Mouse (Mus musculus) midbrain, embryonic 15.5 days (tissue): ENCODE results near the gene Piezo1. TPM values are rescaled to one million over a fixed set of nuclear protein-coding genes. Genes with fewer than 3 reads are reported as not detected.

Source experiments
- ATAC-seq: fragments of 200-750 bp; cut with Nextera tagmentation; replicated peaks from 2 replicates; pipeline ENCODE4 v1.8.0; 2017; ENCODE audit warnings: moderate TSS enrichment
- H3K27ac ChIP-seq: fragments of 300-500 bp; sonication (generic); 2 replicates; pipeline ENCODE4 v1.5.1; 2015; ENCODE audit warnings: mild to moderate bottlenecking, inconsistent platforms
- H3K27me3 ChIP-seq: fragments of 300-500 bp; sonication (generic); replicated peaks from 2 replicates; pipeline ENCODE4 v1.6.1; 2015; ENCODE audit warnings: inconsistent platforms
- H3K36me3 ChIP-seq: fragments of 300-500 bp; sonication (generic); replicated peaks from 2 replicates; pipeline ENCODE4 v1.6.1; 2015; ENCODE audit warnings: inconsistent platforms
- H3K4me1 ChIP-seq: fragments of 300-500 bp; sonication (generic); 2 replicates; pipeline ENCODE4 v1.6.1; 2015; ENCODE audit warnings: inconsistent platforms
- H3K4me2 ChIP-seq: fragments of 300-500 bp; sonication (generic); 2 replicates; pipeline ENCODE4 v1.6.1; 2015; ENCODE audit warnings: inconsistent platforms, mild to moderate bottlenecking, moderate library complexity
- H3K4me3 ChIP-seq: fragments of 300-500 bp; sonication (generic); 2 replicates; pipeline ENCODE4 v1.5.1; 2015; ENCODE audit warnings: mild to moderate bottlenecking, inconsistent platforms
- H3K9ac ChIP-seq: fragments of 300-500 bp; sonication (generic); 2 replicates; pipeline ENCODE4 v1.6.1; 2015; ENCODE audit warnings: mild to moderate bottlenecking, inconsistent platforms
- H3K9me3 ChIP-seq: fragments of 300-500 bp; sonication (generic); 2 replicates; pipeline ENCODE4 v1.6.1; 2016; ENCODE audit warnings: inconsistent platforms
- WGBS: fragments of 180-500 bp; shearing (Covaris S2); methylation state at CpG from one replicate; pipeline ENCODE4 v1.1.7; 2015; ENCODE audit warnings: mixed read lengths; 5-methylcytosine and 5-hydroxymethylcytosine counted together
- polyA plus RNA-seq: library from polyadenylated mRNA; unstranded; fragments of >200 nt; fragmentation: Nextera tagmentation; extraction: Ambion mirVana; gene quantifications from 2 replicates; pipeline ENCODE4 v1.2.1, GENCODE M21; 2015

The Piezo1 gene
- polyA plus RNA-seq, 1 experiment from 2014 or later: 2.7 TPM

- Histone ChIP-seq H3K9me3 (no peaks in the 10 kb centered on the region), H3K4me2 (no peak overlapping the region), H3K27ac (no peak overlapping the region), H3K9ac (no peak overlapping the region), H3K27me3 (peaks cover 10% of the 10 kb centered on the region), H3K36me3 (no peaks in the 10 kb centered on the region), H3K4me3 (no peak overlapping the region), H3K4me1 (no peaks in the 10 kb centered on the region)
- no peak for ATAC-seq
- 86% methylated on average over 6 of the region's 6 CpGs for WGBS
Measured at GRCm38 (mm10) chr8:122454409-122454808, 96.7 kb downstream of the Piezo1 start.

- no peaks in the 10 kb centered on the region for H3K4me1 ChIP-seq
- no peak for ATAC-seq
- H3K9me3 ChIP-seq: no peaks in the 10 kb centered on the region
- H3K27me3 ChIP-seq: no peaks in the 10 kb centered on the region
- no peak overlapping the region for H3K9ac ChIP-seq
- H3K27ac ChIP-seq: no peak overlapping the region
- no peak overlapping the region for H3K4me2 ChIP-seq
- H3K36me3 ChIP-seq: no peaks in the 10 kb centered on the region
- H3K4me3 ChIP-seq: no peak overlapping the region
- WGBS: 86% methylated on average over 10 of the region's 10 CpGs
Measured at GRCm38 (mm10) chr8:122452154-122452553, 99.0 kb downstream of the Piezo1 start.

DNA sequence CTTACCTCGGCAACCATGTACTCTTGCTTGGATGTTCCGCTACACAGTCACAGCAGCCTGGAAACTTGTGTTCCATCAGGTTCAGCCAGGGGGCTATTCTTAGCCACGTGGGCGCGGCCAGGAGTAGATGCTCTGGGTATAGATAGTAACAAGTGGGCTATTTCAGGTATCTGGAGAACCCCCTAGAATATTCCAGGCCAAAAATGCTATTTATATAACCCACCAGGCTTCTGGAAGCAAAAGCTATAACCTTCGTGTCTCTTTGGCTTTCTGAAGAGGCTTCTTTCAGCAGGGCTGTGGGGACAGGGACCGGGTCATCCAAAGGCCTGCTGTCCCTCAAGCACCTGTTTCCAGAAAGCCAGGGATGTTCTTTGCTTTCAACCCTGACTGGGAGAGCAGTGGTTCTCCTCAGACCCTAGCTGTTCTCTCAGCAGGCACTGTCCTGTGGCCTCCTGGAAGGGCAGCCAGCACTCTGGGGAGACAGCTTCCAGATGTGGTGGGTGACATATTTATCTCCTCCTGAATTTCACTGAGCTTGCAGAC is 99.9 kb downstream of the Piezo1 start:
- no peak overlapping the region for H3K27ac ChIP-seq
- no peaks in the 10 kb centered on the region for H3K4me1 ChIP-seq
- H3K4me3 ChIP-seq: no peak overlapping the region
- no peak overlapping the region for H3K9ac ChIP-seq
- no peaks in the 10 kb centered on the region for H3K27me3 ChIP-seq
- 83% methylated on average over 7 of the region's 7 CpGs for whole genome bisulfite sequencing
- no peaks in the 10 kb centered on the region for H3K9me3 ChIP-seq
- no peak for ATAC-seq
- no peaks in the 10 kb centered on the region for H3K36me3 ChIP-seq
- no peak overlapping the region for H3K4me2 ChIP-seq

GRCm38 (mm10) chr8:122445203-122445602 is 105.9 kb downstream of the Piezo1 start:
- Histone ChIP-seq H3K4me2 (peak overlapping the region; percentile 72), H3K27ac (peak overlapping the region; percentile 98; the same call in 1 of the 2 replicates), H3K4me3 (peak overlapping the region; percentile 78; the same call in 1 of the 2 replicates), H3K9ac (no peak overlapping the region), H3K9me3 (no peaks in the 10 kb centered on the region), H3K4me1 (peaks cover 30% of the 10 kb centered on the region), H3K27me3 (no peaks in the 10 kb centered on the region), H3K36me3 (no peaks in the 10 kb centered on the region)
- WGBS: 69% methylated on average over 3 of the region's 3 CpGs
- ATAC-seq: no peak

DNA sequence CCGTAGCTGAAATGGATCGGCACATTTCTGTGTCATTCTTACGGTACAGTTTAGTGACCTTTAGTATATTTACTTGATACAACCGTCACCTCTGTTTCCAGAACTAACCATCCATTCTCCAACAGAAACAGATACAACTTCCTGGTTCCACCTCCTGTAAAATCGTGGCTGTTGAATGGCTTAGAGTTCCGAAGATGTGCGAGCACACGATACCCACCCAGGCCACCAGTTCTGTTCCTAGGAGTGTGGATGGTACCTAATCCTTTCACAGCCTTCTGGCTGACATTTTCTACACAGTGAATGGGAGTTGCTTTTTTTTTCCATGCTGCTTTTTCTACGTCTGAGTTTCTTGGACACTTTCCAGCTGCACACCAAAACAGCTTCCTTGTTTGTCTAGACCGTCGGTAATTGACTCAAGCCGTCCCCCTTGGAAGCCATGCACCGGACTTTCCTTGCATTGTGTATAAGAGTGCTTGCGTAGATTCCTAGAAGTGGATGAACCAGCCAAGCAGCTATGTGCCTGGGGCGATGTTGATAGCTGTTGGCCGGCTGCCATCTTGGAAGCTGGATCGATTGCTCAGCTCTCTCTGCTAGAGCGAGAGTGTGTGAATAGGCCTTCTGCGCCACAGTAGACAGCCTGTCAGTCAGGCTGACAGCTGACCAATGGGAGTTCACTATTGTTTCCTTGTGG is 106.9 kb downstream of the Piezo1 start:
- H3K4me3 ChIP-seq: peak overlapping the region; percentile 78

GRCm38 (mm10) chr8:122443262-122444006 is 107.7 kb downstream of the Piezo1 start, which contains the start of gene Mvd:
TSS of gene Mvd (minus strand) at chr8:122443422.
- under 1% methylated on average over 47 of the region's 47 CpGs for WGBS
- H3K4me3 ChIP-seq: peak within 1 kb of the TSS; percentile 78
- no peaks in the 10 kb centered on the region for H3K9me3 ChIP-seq
- ATAC-seq: peak; percentile 98
- peak within 1 kb of the TSS; percentile 98 for H3K27ac ChIP-seq
- H3K36me3 ChIP-seq: no peaks in the 10 kb centered on the region; the same call in 1 of the 2 replicates
- H3K4me2 ChIP-seq: peak within 1 kb of the TSS; percentile 92
- peak within 1 kb of the TSS; percentile 94 for H3K9ac ChIP-seq
- H3K27me3 ChIP-seq: no peaks in the 10 kb centered on the region
- H3K4me1 ChIP-seq: peaks cover 30% of the 10 kb centered on the region

More for the DNA sequence above, 106.9 kb downstream of the Piezo1 start:
- Histone ChIP-seq H3K4me1 (peaks cover 30% of the 10 kb centered on the region), H3K9ac (peak overlapping the region; percentile 94), H3K36me3 (no peaks in the 10 kb centered on the region; the same call in 1 of the 2 replicates), H3K9me3 (no peaks in the 10 kb centered on the region), H3K4me2 (peak overlapping the region; percentile 72), H3K27ac (peak overlapping the region; percentile 98), H3K27me3 (no peaks in the 10 kb centered on the region)
- ATAC-seq: peak; percentile 25; the same call in 1 of the 2 replicates
- WGBS: 9% methylated on average over 19 of the region's 19 CpGs

DNA sequence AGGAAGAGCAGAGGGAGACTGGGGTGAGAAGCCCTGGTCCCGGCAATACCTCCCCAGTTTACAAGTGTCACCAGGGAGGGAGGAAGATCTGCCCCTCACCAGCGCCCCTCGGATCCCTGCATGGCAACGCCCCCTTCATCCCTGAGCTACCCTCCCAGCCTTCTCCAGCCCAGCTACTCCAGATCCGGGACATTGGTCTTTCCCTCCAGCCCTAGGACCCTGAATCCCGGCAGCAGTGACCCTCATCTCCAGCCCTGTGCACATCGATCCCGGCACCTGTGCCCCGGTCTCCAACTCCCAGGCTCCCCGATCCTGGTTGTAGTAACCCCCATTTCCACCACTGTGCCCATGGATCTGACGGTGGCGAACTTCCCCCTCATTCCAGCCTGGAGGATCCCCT is 108.3 kb downstream of the Piezo1 start:
- peak overlapping the region; percentile 78 for H3K4me3 ChIP-seq
- H3K27ac ChIP-seq: peak overlapping the region; percentile 87
- H3K9me3 ChIP-seq: no peaks in the 10 kb centered on the region
- H3K4me2 ChIP-seq: peak overlapping the region; percentile 92
- peak overlapping the region; percentile 79 for H3K9ac ChIP-seq
- peaks cover 30% of the 10 kb centered on the region for H3K4me1 ChIP-seq
- WGBS: under 1% methylated on average over 12 of the region's 12 CpGs
- ATAC-seq: peak; percentile 25
- H3K27me3 ChIP-seq: no peaks in the 10 kb centered on the region
- peaks cover 5% of the 10 kb centered on the region; the same call in 1 of the 2 replicates for H3K36me3 ChIP-seq

DNA sequence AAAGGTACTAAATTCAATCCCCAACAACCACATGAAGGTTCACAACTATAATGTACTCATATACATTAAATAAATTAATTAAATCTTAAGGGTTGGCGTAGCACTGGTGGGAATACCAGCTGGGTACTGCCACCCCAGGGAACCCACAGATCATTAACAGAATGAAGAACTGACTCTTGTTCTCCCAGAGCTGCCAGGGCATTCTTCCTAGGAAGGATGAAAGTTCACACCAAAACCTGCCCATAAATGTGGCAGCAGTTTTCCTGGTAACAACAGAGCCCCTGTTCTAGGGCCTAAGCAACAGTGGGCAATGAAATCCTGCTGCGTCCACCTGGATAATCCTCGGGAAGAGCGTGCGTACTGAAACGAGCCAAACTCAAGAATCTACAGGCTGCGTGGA is 108.8 kb downstream of the Piezo1 start:
- H3K36me3 ChIP-seq: peaks cover 7% of the 10 kb centered on the region; the same call in 1 of the 2 replicates
- H3K27me3 ChIP-seq: no peaks in the 10 kb centered on the region
- H3K9me3 ChIP-seq: no peaks in the 10 kb centered on the region
- ATAC-seq: no peak
- peak overlapping the region; percentile 87 for H3K27ac ChIP-seq
- H3K9ac ChIP-seq: peak overlapping the region; percentile 79
- WGBS: 12% methylated on average over 7 of the region's 7 CpGs
- H3K4me1 ChIP-seq: peaks cover 30% of the 10 kb centered on the region
- peak overlapping the region; percentile 78 for H3K4me3 ChIP-seq
- H3K4me2 ChIP-seq: peak overlapping the region; percentile 92

DNA sequence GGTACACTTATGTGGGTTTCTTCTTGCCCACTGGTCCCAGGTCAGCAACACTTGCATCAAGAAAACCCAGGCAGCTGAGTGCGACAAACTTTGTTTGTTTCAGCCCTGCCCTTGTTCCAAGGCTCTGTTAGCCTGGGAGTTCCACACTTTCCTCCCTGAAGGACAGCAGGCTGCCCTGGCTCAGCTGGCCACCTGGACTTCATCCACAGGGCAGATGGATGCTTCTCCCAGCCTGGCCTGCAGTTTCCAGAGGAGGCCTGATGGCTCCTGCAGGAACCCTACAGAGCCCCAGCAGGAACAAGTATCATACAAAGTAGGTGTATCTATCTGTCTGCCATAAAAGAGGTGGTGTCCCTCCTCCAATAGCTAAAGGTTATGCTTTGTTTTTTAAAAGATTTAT is 109.8 kb downstream of the Piezo1 start:
- ATAC-seq: no peak
- Histone ChIP-seq H3K9ac (no peak overlapping the region), H3K9me3 (no peaks in the 10 kb centered on the region), H3K4me1 (peaks cover 30% of the 10 kb centered on the region), H3K4me3 (no peak overlapping the region), H3K27ac (no peak overlapping the region), H3K27me3 (no peaks in the 10 kb centered on the region), H3K36me3 (peaks cover 12% of the 10 kb centered on the region; the same call in 1 of the 2 replicates), H3K4me2 (no peak overlapping the region)
- WGBS: 95% methylated on average over 1 of the region's 1 CpGs

DNA sequence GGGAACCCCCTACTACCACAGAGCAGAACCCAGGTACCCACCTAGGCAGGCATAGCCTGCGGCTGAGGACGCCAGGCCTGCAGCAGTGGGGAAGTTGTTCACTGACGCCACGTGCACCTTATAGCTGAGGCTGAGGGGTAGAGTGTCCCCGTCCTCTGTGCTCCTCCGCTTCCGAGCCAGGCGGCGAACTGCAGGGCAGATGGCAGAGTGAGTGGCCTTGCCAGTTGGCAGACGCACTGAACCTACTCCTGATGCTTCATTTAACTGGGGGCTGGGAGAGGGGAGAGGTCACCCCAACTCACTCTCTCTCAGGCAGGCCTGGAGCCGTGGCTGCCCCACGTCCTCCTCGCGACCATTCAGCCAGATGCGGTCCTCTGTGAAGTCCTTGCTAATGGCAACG is 111.8 kb downstream of the Piezo1 start:
- H3K4me1 ChIP-seq: peaks cover 14% of the 10 kb centered on the region
- no peak for ATAC-seq
- H3K27ac ChIP-seq: no peak overlapping the region
- no peak overlapping the region for H3K4me2 ChIP-seq
- no peak overlapping the region for H3K9ac ChIP-seq
- H3K27me3 ChIP-seq: no peaks in the 10 kb centered on the region
- no peak overlapping the region for H3K4me3 ChIP-seq
- H3K9me3 ChIP-seq: no peaks in the 10 kb centered on the region
- 95% methylated on average over 16 of the region's 16 CpGs for WGBS
- peaks cover 25% of the 10 kb centered on the region for H3K36me3 ChIP-seq

GRCm38 (mm10) chr8:122437708-122438331 is 113.3 kb downstream of the Piezo1 start:
- Histone ChIP-seq H3K4me2 (no peak overlapping the region), H3K27ac (no peak overlapping the region), H3K9ac (no peak overlapping the region), H3K27me3 (no peaks in the 10 kb centered on the region), H3K4me1 (peaks cover 12% of the 10 kb centered on the region), H3K36me3 (peaks cover 26% of the 10 kb centered on the region), H3K9me3 (no peaks in the 10 kb centered on the region), H3K4me3 (no peak overlapping the region)
- WGBS: 91% methylated on average over 13 of the region's 13 CpGs
- ATAC-seq: no peak

- Histone ChIP-seq H3K9me3 (no peaks in the 10 kb centered on the region), H3K9ac (no peak overlapping the region), H3K27ac (no peak overlapping the region), H3K4me1 (peaks cover 12% of the 10 kb centered on the region), H3K27me3 (no peaks in the 10 kb centered on the region), H3K4me3 (no peak overlapping the region), H3K36me3 (peaks cover 26% of the 10 kb centered on the region), H3K4me2 (no peak overlapping the region)
- WGBS: 88% methylated on average over 20 of the region's 20 CpGs
- no peak for ATAC-seq
Measured at GRCm38 (mm10) chr8:122436586-122437125, 114.5 kb downstream of the Piezo1 start.
